Mouse (Mus musculus): ENCODE measurements around the gene Foxr1. TPM values are rescaled to one million over a fixed set of nuclear protein-coding genes. Genes with fewer than 3 reads are reported as not detected.
A peak's percentile ranks its signal among the peaks of the same experiment; 100 is the strongest.

The Foxr1 gene
- total RNA-seq, 1 experiment = 1.9 TPM

- in situ Hi-C loops (cut with MboI; ENCODE audit: low sequenced_read_pairs in 2 of 2, unreplicated experiment in 2 of 2) = no loop called here
These were observed 41.2 kb downstream of the Foxr1 start for GRCm38 (mm10) chr9:44399795-44400114.

DNA sequence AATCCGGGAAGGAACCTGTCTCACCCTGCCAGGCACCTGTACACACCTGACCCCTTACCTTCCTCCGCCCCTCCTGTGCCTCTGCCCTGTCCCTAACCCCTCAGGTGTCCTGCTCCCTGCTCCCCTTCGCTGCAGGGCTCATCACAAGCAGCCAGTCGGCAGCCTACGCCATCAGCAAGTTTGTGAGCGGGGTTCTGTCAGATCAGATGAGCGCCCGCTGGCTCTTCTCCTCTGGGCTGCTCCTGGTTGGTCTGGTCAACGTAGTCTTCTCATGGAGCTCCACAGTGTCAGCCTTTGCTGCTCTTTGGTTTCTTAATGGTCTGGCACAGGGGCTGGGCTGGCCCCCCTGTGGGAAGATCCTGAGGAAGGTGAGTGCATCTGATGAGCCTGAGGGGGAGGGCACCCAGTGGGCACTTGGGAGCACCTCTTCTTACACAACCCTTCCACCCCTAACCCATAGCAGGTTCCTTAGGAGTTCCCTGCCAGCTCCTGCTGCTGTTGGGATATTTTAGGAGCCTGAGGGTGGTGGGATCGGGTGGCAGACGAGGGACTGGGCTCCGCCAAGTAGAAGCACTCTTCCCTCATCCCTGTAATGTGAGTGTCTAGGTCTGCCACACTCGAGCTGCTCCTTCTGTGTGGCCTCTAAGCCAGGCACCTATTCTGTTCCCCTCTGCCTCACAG, 41.7 kb downstream of the Foxr1 start:
- H3K9ac ChIP-seq (ENCODE audit: insufficient read depth, low read depth, low read length, poor library complexity, severe bottlenecking) = no peak overlapping the region
- no peak overlapping the region for H3K4me3 ChIP-seq (ENCODE audit: insufficient read depth in 1 of 2, low read depth in 1 of 2, low read length in 2 of 2, poor library complexity in 1 of 2, severe bottlenecking in 1 of 2)
- TF ChIP-seq ZNF384 (IDR thresholded peaks at IDR 0.05; ENCODE audit: low read depth, low read length) (no peak), ZC3H11A (IDR thresholded peaks at IDR 0.05; ENCODE audit: borderline replicate concordance, low read depth, low read length) (no peak), CHD2 (IDR thresholded peaks at IDR 0.05; ENCODE audit: low read depth, low read length) (no peak), MAFK (IDR thresholded peaks at IDR 0.05; ENCODE audit: insufficient read depth, low read depth, low read length) (no peak)
- in situ Hi-C loops (cut with MboI; ENCODE audit: low sequenced_read_pairs in 2 of 2, unreplicated experiment in 2 of 2) = no loop called here
- H3K36me3 ChIP-seq (ENCODE audit: control insufficient read depth, insufficient read depth, low read length, poor library complexity, severe bottlenecking) = peaks cover 11% of the 10 kb centered on the region
- no peak overlapping the region for H3K27ac ChIP-seq (ENCODE audit: insufficient read depth, low read depth, low read length, poor library complexity, severe bottlenecking)
- no peaks in the 10 kb centered on the region for H3K9me3 ChIP-seq (ENCODE audit: control insufficient read depth, insufficient read depth, low read depth, low read length)
- H3K4me1 ChIP-seq (ENCODE audit: control insufficient read depth in 2 of 2, insufficient read depth in 2 of 2, low read length in 2 of 2, poor library complexity in 1 of 2) = peaks cover 0 to 6% of the 10 kb centered on the region in 2 experiments; a peak in 3 of 4 replicates
- DNase-seq (ENCODE audit: low read depth, low spot score) = no peak

More at GRCm38 (mm10) chr9:44399795-44400114, 41.2 kb downstream of the Foxr1 start:
- H3K4me1 ChIP-seq (ENCODE audit: control insufficient read depth in 2 of 2, insufficient read depth in 2 of 2, low read length in 2 of 2, poor library complexity in 1 of 2) = peaks cover 0 to 6% of the 10 kb centered on the region in 2 experiments; a peak in 3 of 4 replicates
- H3K36me3 ChIP-seq (ENCODE audit: control insufficient read depth, insufficient read depth, low read length, poor library complexity, severe bottlenecking) = peaks cover 11% of the 10 kb centered on the region
- TF ChIP-seq ZNF384 (IDR thresholded peaks at IDR 0.05; ENCODE audit: low read depth, low read length) (no peak), HCFC1 (IDR thresholded peaks at IDR 0.05; ENCODE audit: borderline replicate concordance, insufficient read depth, low read length) (no peak), MAFK (IDR thresholded peaks at IDR 0.05; ENCODE audit: insufficient read depth, low read depth, low read length) (no peak), CHD2 (IDR thresholded peaks at IDR 0.05; ENCODE audit: low read depth, low read length) (no peak), ZC3H11A (IDR thresholded peaks at IDR 0.05; ENCODE audit: borderline replicate concordance, low read depth, low read length) (no peak)
- H3K27ac ChIP-seq (ENCODE audit: insufficient read depth, low read depth, low read length, poor library complexity, severe bottlenecking) = no peak overlapping the region
- H3K9ac ChIP-seq (ENCODE audit: insufficient read depth, low read depth, low read length, poor library complexity, severe bottlenecking) = no peak overlapping the region
- no peak for DNase-seq (ENCODE audit: low read depth, low spot score)
- H3K4me3 ChIP-seq (ENCODE audit: insufficient read depth in 1 of 2, low read depth in 1 of 2, low read length in 2 of 2, poor library complexity in 1 of 2, severe bottlenecking in 1 of 2) = no peak overlapping the region
- no peaks in the 10 kb centered on the region for H3K9me3 ChIP-seq (ENCODE audit: control insufficient read depth, insufficient read depth, low read depth, low read length)

DNA sequence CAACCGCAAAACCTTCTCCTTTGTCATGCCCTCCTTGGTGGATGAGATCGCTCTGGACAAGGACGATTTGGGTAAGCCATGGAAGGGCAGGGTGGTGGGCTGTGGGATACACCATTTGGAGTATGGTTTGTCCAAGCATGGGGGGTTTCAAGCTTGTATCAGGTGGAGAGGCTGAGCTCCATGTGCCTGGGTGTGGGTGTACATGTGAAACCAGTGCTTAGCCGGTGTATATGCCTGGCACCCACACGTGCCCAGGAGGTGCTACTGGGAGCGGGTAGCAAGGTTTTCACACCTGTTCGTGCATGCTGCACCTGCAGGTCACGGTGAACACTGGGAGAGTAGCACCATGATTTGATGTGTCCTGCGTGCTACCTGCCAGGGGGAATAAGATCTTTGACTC, 42.4 kb downstream of the Foxr1 start:
- in situ Hi-C loops (cut with MboI; ENCODE audit: low sequenced_read_pairs in 2 of 2, unreplicated experiment in 2 of 2) = no loop called here
- Histone ChIP-seq H3K27ac (ENCODE audit: insufficient read depth, low read depth, low read length, poor library complexity, severe bottlenecking) (no peak overlapping the region), H3K9me3 (ENCODE audit: control insufficient read depth, insufficient read depth, low read depth, low read length) (no peaks in the 10 kb centered on the region), H3K36me3 (ENCODE audit: control insufficient read depth, insufficient read depth, low read length, poor library complexity, severe bottlenecking) (peaks cover 8% of the 10 kb centered on the region), H3K4me3 (ENCODE audit: insufficient read depth in 1 of 2, low read depth in 1 of 2, low read length in 2 of 2, poor library complexity in 1 of 2, severe bottlenecking in 1 of 2) (no peak overlapping the region), H3K9ac (ENCODE audit: insufficient read depth, low read depth, low read length, poor library complexity, severe bottlenecking) (no peak overlapping the region), H3K4me1 (ENCODE audit: control insufficient read depth in 2 of 2, insufficient read depth in 2 of 2, low read length in 2 of 2, poor library complexity in 1 of 2) (peaks cover 0 to 6% of the 10 kb centered on the region in 2 experiments; a peak in 3 of 4 replicates)
- DNase-seq (ENCODE audit: low read depth, low spot score) = no peak
- no peak for TF ChIP-seq HCFC1 (IDR thresholded peaks at IDR 0.05; ENCODE audit: borderline replicate concordance, insufficient read depth, low read length)
- no peak for TF ChIP-seq CHD2 (IDR thresholded peaks at IDR 0.05; ENCODE audit: low read depth, low read length)
- TF ChIP-seq ZNF384 (IDR thresholded peaks at IDR 0.05; ENCODE audit: low read depth, low read length) = no peak
- TF ChIP-seq MAFK (IDR thresholded peaks at IDR 0.05; ENCODE audit: insufficient read depth, low read depth, low read length) = no peak
- TF ChIP-seq ZC3H11A (IDR thresholded peaks at IDR 0.05; ENCODE audit: borderline replicate concordance, low read depth, low read length) = no peak

DNA sequence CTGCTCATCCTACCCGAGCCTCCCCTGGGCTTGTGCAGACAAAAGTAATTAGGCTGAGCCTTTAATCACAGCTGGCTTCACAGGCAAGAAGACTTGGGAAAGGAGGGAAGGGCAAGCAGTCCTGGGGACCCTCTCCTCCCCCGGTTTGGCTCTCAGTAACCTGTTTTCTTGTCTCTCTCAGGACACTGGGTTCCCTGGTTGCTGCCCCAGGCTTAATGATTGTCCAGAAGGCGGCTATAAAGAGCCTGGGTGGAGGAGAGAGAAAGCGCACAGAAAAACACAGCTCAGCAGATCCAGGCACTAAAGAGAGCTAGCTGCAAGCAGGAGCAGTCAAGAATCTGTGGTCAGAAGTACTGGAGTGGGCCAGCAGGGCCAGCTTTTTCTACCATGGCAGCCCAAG, 42.8 kb downstream of the Foxr1 start:
- 0 out of 2 replicates have a peak overlapping the region, but pooled peaks have one; percentile 15 for H3K9ac ChIP-seq (ENCODE audit: insufficient read depth, low read depth, low read length, poor library complexity, severe bottlenecking)
- peaks cover 8% of the 10 kb centered on the region for H3K36me3 ChIP-seq (ENCODE audit: control insufficient read depth, insufficient read depth, low read length, poor library complexity, severe bottlenecking)
- no peak for DNase-seq (ENCODE audit: low read depth, low spot score)
- H3K4me1 ChIP-seq (ENCODE audit: control insufficient read depth in 2 of 2, insufficient read depth in 2 of 2, low read length in 2 of 2, poor library complexity in 1 of 2) = peaks cover 0 to 6% of the 10 kb centered on the region in 2 experiments; a peak in 3 of 4 replicates
- H3K9me3 ChIP-seq (ENCODE audit: control insufficient read depth, insufficient read depth, low read depth, low read length) = no peaks in the 10 kb centered on the region
- no peak overlapping the region for H3K27ac ChIP-seq (ENCODE audit: insufficient read depth, low read depth, low read length, poor library complexity, severe bottlenecking)
- in situ Hi-C loops (cut with MboI; ENCODE audit: low sequenced_read_pairs in 2 of 2, unreplicated experiment in 2 of 2) = no loop called here
- TF ChIP-seq HCFC1 (IDR thresholded peaks at IDR 0.05; ENCODE audit: borderline replicate concordance, insufficient read depth, low read length) (no peak), ZC3H11A (IDR thresholded peaks at IDR 0.05; ENCODE audit: borderline replicate concordance, low read depth, low read length) (no peak), CHD2 (IDR thresholded peaks at IDR 0.05; ENCODE audit: low read depth, low read length) (no peak), ZNF384 (IDR thresholded peaks at IDR 0.05; ENCODE audit: low read depth, low read length) (no peak), MAFK (IDR thresholded peaks at IDR 0.05; ENCODE audit: insufficient read depth, low read depth, low read length) (no peak)
- H3K4me3 ChIP-seq (ENCODE audit: insufficient read depth in 1 of 2, low read depth in 1 of 2, low read length in 2 of 2, poor library complexity in 1 of 2, severe bottlenecking in 1 of 2) = peak overlapping the region in 1 of 2 experiments; percentile 92; a peak in 1 of 4 replicates
